Mouse (Mus musculus): ENCODE results near the gene Aldh9a1.

Gene Aldh9a1

GRCm38 (mm10) chr1:167388571-167388970 is 38.8 kb downstream of the Aldh9a1 start:
- POLR2A ChIA-PET, result no interaction called here
- CTCF ChIA-PET, result interaction anchor here in 2 of 4 experiments (1.1 to 1.2 kb wide), 2 partner anchors 14 to 26 kb away, joined by 3 read pairs; no protein-coding TSS in a partner anchor

GRCm38 (mm10) chr1:167389584-167389983 is 39.8 kb downstream of the Aldh9a1 start:
- CTCF ChIA-PET, result interaction anchor here in 1 of 4 experiments (0.6 kb wide), 1 partner anchor 90 kb away, joined by 3 read pairs; no protein-coding TSS in a partner anchor
- POLR2A ChIA-PET, result no interaction called here

GRCm38 (mm10) chr1:167390381-167390780 is 40.6 kb downstream of the Aldh9a1 start:
- CTCF ChIA-PET, result no interaction called here
- POLR2A ChIA-PET, result interaction anchor here in 1 of 4 experiments (1.2 to 1.3 kb wide), 2 partner anchors 11 to 12 kb away, joined by 3 read pairs; no protein-coding TSS in a partner anchor

GRCm38 (mm10) chr1:167391241-167391640 is 41.5 kb downstream of the Aldh9a1 start:
- ChIA-PET POLR2A (interaction anchor here in 1 of 4 experiments (1.0 to 1.3 kb wide), 4 partner anchors 9 to 19 kb away, joined by 3 to 4 read pairs (median 3); no protein-coding TSS in a partner anchor), CTCF (interaction anchor here in 2 of 4 experiments (0.9 to 1.4 kb wide), 3 partner anchors 21 to 252 kb away, joined by 3 to 4 read pairs (median 3); no protein-coding TSS in a partner anchor)

GRCm38 (mm10) chr1:167392031-167392640 is 42.3 kb downstream of the Aldh9a1 start:
- ChIA-PET CTCF (interaction anchor here (0.6 to 2.9 kb wide), 8 partner anchors 22 to 568 kb away, joined by 3 to 21 read pairs (median 4); no protein-coding TSS in a partner anchor), POLR2A (interaction anchor here in 1 of 4 experiments (0.7 to 3.2 kb wide), 4 partner anchors 13 to 94 kb away, joined by 3 to 22 read pairs (median 4); no protein-coding TSS in a partner anchor)

- CTCF ChIA-PET, result interaction anchor here (0.6 to 2.9 kb wide), 16 partner anchors 8 to 567 kb away, joined by 3 to 32 read pairs (median 8); no protein-coding TSS in a partner anchor
- POLR2A ChIA-PET, result interaction anchor here in 2 of 4 experiments (0.7 to 3.2 kb wide), 11 partner anchors 12 to 298 kb away, joined by 3 to 22 read pairs (median 9); partner anchors contain the start of gene Aldh9a1 (in 1 of the 2)
Observed at GRCm38 (mm10) chr1:167392687-167393086, 42.9 kb downstream of the Aldh9a1 start.

- ChIA-PET POLR2A (interaction anchor here (0.6 to 3.2 kb wide), 52 partner anchors 8 to 522 kb away, joined by 3 to 22 read pairs (median 4); partner anchors contain the start of genes Aldh9a1 (in 2 of the 4), Lrrc52 (in 1 of the 4) and Uck2 (in 1 of the 4)), CTCF (interaction anchor here (0.7 to 2.9 kb wide), 52 partner anchors 9 to 821 kb away, joined by 3 to 32 read pairs (median 5); partner anchors contain the start of gene Aldh9a1 (in 1 of the 4))
Observed at GRCm38 (mm10) chr1:167393281-167393680, 43.5 kb downstream of the Aldh9a1 start.

- POLR2A ChIA-PET, result interaction anchor here (0.6 to 3.2 kb wide), 56 partner anchors 9 to 1261 kb away, joined by 3 to 22 read pairs (median 3); partner anchors contain the start of genes Aldh9a1 (in 3 of the 4), Lrrc52 (in 1 of the 4) and Uck2 (in 1 of the 4)
Observed at GRCm38 (mm10) chr1:167393683-167394492, 44.1 kb downstream of the Aldh9a1 start, which contains the start of gene Mgst3. Gene Mgst3, minus strand, starts transcription at chr1:167393841.

GRCm38 (mm10) chr1:167405237-167405636 is 55.4 kb downstream of the Aldh9a1 start:
- CTCF ChIA-PET, result interaction anchor here in 2 of 4 experiments (0.6 kb wide), 2 partner anchors 9 to 518 kb away, joined by 3 to 8 read pairs; no protein-coding TSS in a partner anchor
- POLR2A ChIA-PET, result interaction anchor here in 1 of 4 experiments (0.9 to 1.4 kb wide), 2 partner anchors 12 to 42 kb away, joined by 3 to 4 read pairs; partner anchors contain the start of gene Mgst3

More at GRCm38 (mm10) chr1:167393683-167394492, 44.1 kb downstream of the Aldh9a1 start, which contains the start of gene Mgst3:
- CTCF ChIA-PET, result interaction anchor here (0.6 to 2.9 kb wide), 55 partner anchors 10 to 1249 kb away, joined by 3 to 32 read pairs (median 4); partner anchors contain the start of gene Aldh9a1 (in 1 of the 4)

GRCm38 (mm10) chr1:167409601-167410000 is 59.8 kb downstream of the Aldh9a1 start:
- ChIA-PET CTCF (interaction anchor here in 2 of 4 experiments (1.0 to 1.8 kb wide), 2 partner anchors 16 to 228 kb away, joined by 3 to 4 read pairs; partner anchors contain the start of gene Mgst3 (in 1 of the 2)), POLR2A (interaction anchor here in 1 of 4 experiments (1.3 kb wide), 1 partner anchor 25 kb away, joined by 3 read pairs; no protein-coding TSS in a partner anchor)

- POLR2A ChIA-PET, result interaction anchor here in 1 of 4 experiments (0.5 to 0.9 kb wide), 3 partner anchors 27 to 281 kb away, joined by 3 to 4 read pairs (median 3); no protein-coding TSS in a partner anchor
- CTCF ChIA-PET, result interaction anchor here in 2 of 4 experiments (1.2 to 7.7 kb wide), 6 partner anchors 42 to 233 kb away, joined by 3 to 111 read pairs (median 58); no protein-coding TSS in a partner anchor
Observed at GRCm38 (mm10) chr1:167411991-167412715, 62.4 kb downstream of the Aldh9a1 start.

- CTCF ChIA-PET, result interaction anchor here (0.5 to 7.7 kb wide), 64 partner anchors 10 to 526 kb away, joined by 3 to 111 read pairs (median 4); partner anchors contain the start of genes Mgst3 (in 3 of the 4), Aldh9a1 (in 1 of the 4) and Lrrc52 (in 1 of the 4)
- POLR2A ChIA-PET, result interaction anchor here in 3 of 4 experiments (0.7 to 1.1 kb wide), 5 partner anchors 13 to 223 kb away, joined by 3 to 4 read pairs (median 3); no protein-coding TSS in a partner anchor
Observed at GRCm38 (mm10) chr1:167414846-167415245, 65.1 kb downstream of the Aldh9a1 start.
